Mouse (Mus musculus) limb, embryonic 10.5 days (tissue): ENCODE data around the gene Rbm4. TPM values are rescaled to one million over a fixed set of nuclear protein-coding genes. Genes with fewer than 3 reads are reported as not detected.
"Not testable (repeated sequence)": the region's sequence is repeated elsewhere in the genome, so short reads cannot be mapped to it uniquely, and the experiment has no call there.

ENCODE experiments used
- DNase-seq: peaks from one replicate; pipeline ENCODE4 v3.0.0-alpha.2; 2017; ENCODE audit warnings: low spot score
- H3K27ac ChIP-seq: fragments of 300-500 bp; sonication (generic); 2 replicates; pipeline ENCODE4 v1.5.1; 2016; ENCODE audit warnings: mild to moderate bottlenecking
- H3K27me3 ChIP-seq: fragments of 300-500 bp; sonication (generic); 2 replicates; pipeline ENCODE4 v1.6.1; 2016; ENCODE audit warnings: low read depth, mild to moderate bottlenecking; ENCODE audit not compliant: poor library complexity, severe bottlenecking
- H3K36me3 ChIP-seq: fragments of 300-500 bp; sonication (generic); 2 replicates; pipeline ENCODE4 v1.6.1; 2016; ENCODE audit warnings: mild to moderate bottlenecking, moderate library complexity
- H3K4me1 ChIP-seq: fragments of 300-500 bp; sonication (generic); 2 replicates; pipeline ENCODE4 v1.6.1; 2016
- H3K4me3 ChIP-seq: fragments of 300-500 bp; sonication (generic); 2 replicates; pipeline ENCODE4 v1.5.1; 2016; ENCODE audit warnings: mild to moderate bottlenecking, moderate library complexity
- H3K9me3 ChIP-seq: fragments of 300-500 bp; sonication (generic); replicated peaks from 2 replicates; pipeline ENCODE4 v1.6.1; 2016; ENCODE audit warnings: mild to moderate bottlenecking
- WGBS: fragments of 180-500 bp; shearing (Covaris S2); methylation state at CpG from one replicate; pipeline ENCODE4 v1.1.7; 2016; 5-methylcytosine and 5-hydroxymethylcytosine counted together
- polyA plus RNA-seq: library from polyadenylated mRNA; unstranded; fragments of >200 nt; fragmentation: Nextera tagmentation; extraction: Ambion mirVana; gene quantifications from 2 replicates; pipeline ENCODE4 v1.2.1, GENCODE M21; 2016

Gene Rbm4
- polyA plus RNA-seq, 1 experiment from 2014 or later, result 108 TPM

GRCm38 (mm10) chr19:4813015-4813414 lies 19.3 kb upstream of the Rbm4 start:
- Histone ChIP-seq H3K27ac (no peak overlapping the region), H3K36me3 (no peaks in the 10 kb centered on the region), H3K9me3 (no peaks in the 10 kb centered on the region; the same call in 1 of the 2 replicates), H3K27me3 (no peaks in the 10 kb centered on the region), H3K4me3 (no peak overlapping the region), H3K4me1 (peaks cover 17% of the 10 kb centered on the region)
- WGBS, result 80% methylated on average over 6 of the region's 6 CpGs
- no peak for DNase-seq

GRCm38 (mm10) chr19:4812334-4812949 lies 18.7 kb upstream of the Rbm4 start:
- not testable (repeated sequence) for DNase-seq, H3K27me3 ChIP-seq, H3K36me3 ChIP-seq, H3K9me3 ChIP-seq
- WGBS, result 77% methylated on average over 8 of the region's 8 CpGs
- H3K27ac ChIP-seq, result peak overlapping the region; percentile 92
- peaks cover 20% of the 10 kb centered on the region for H3K4me1 ChIP-seq
- peak overlapping the region; percentile 91 for H3K4me3 ChIP-seq

GRCm38 (mm10) chr19:4811909-4812242 lies 18.2 kb upstream of the Rbm4 start:
- Histone ChIP-seq H3K9me3 (no peaks in the 10 kb centered on the region; the same call in 1 of the 2 replicates), H3K27me3 (no peaks in the 10 kb centered on the region), H3K36me3 (peaks cover 3% of the 10 kb centered on the region), H3K4me1 (peaks cover 20% of the 10 kb centered on the region), H3K4me3 (peak overlapping the region; percentile 91), H3K27ac (peak overlapping the region; percentile 92)
- DNase-seq, result no peak
- 6% methylated on average over 12 of the region's 12 CpGs for WGBS

- WGBS, result under 1% methylated on average over 83 of the region's 83 CpGs
- H3K27ac ChIP-seq, result peak within 1 kb of the TSS; percentile 92
These were observed 17.6 kb upstream of the Rbm4 start, which contains the start of the genes Gm21992 and Rbm14 for GRCm38 (mm10) chr19:4811063-4811908. Gene Gm21992, minus strand, starts transcription at chr19:4811612. Gene Rbm14, minus strand, starts transcription at chr19:4811634.

GRCm38 (mm10) chr19:4810746-4811062 lies 17.0 kb upstream of the Rbm4 start:
- DNase-seq, result no peak
- Histone ChIP-seq H3K9me3 (no peaks in the 10 kb centered on the region; the same call in 1 of the 2 replicates), H3K27ac (peak overlapping the region; percentile 92), H3K4me1 (peaks cover 20% of the 10 kb centered on the region), H3K36me3 (peaks cover 9% of the 10 kb centered on the region), H3K4me3 (peak overlapping the region; percentile 91), H3K27me3 (no peaks in the 10 kb centered on the region)
- 0% methylated on average over 17 of the region's 17 CpGs for WGBS

More at GRCm38 (mm10) chr19:4811063-4811908, 17.6 kb upstream of the Rbm4 start, which contains the start of the genes Gm21992 and Rbm14:
- Histone ChIP-seq H3K27me3 (no peaks in the 10 kb centered on the region), H3K36me3 (peaks cover 8% of the 10 kb centered on the region), H3K4me3 (peak within 1 kb of the TSS; percentile 91), H3K9me3 (no peaks in the 10 kb centered on the region; the same call in 1 of the 2 replicates), H3K4me1 (peaks cover 20% of the 10 kb centered on the region)
- peak; percentile 97 for DNase-seq

GRCm38 (mm10) chr19:4810309-4810708 lies 16.6 kb upstream of the Rbm4 start:
- no peak for DNase-seq
- WGBS, result under 1% methylated on average over 14 of the region's 14 CpGs
- H3K27ac ChIP-seq, result peak overlapping the region; percentile 92
- no peaks in the 10 kb centered on the region for H3K27me3 ChIP-seq
- peaks cover 20% of the 10 kb centered on the region for H3K4me1 ChIP-seq
- peak overlapping the region; percentile 91 for H3K4me3 ChIP-seq
- no peaks in the 10 kb centered on the region for H3K9me3 ChIP-seq
- H3K36me3 ChIP-seq, result peaks cover 11% of the 10 kb centered on the region

- Histone ChIP-seq H3K36me3 (peaks cover 71% of the 10 kb centered on the region), H3K4me1 (peaks cover 5% of the 10 kb centered on the region; the same call in 1 of the 2 replicates), H3K9me3 (no peaks in the 10 kb centered on the region), H3K27me3 (no peaks in the 10 kb centered on the region), H3K4me3 (no peak overlapping the region; the same call in 1 of the 2 replicates), H3K27ac (no peak overlapping the region)
- DNase-seq, result no peak
- WGBS, result 87% methylated on average over 10 of the region's 10 CpGs
These were observed 9.6 kb upstream of the Rbm4 start for GRCm38 (mm10) chr19:4803283-4803682.

- no peaks in the 10 kb centered on the region for H3K27me3 ChIP-seq
- H3K9me3 ChIP-seq, result no peaks in the 10 kb centered on the region
- H3K4me1 ChIP-seq, result no peaks in the 10 kb centered on the region
- H3K4me3 ChIP-seq, result no peak overlapping the region; the same call in 1 of the 2 replicates
- no peak overlapping the region for H3K27ac ChIP-seq
- no peak for DNase-seq
- WGBS, result 95% methylated on average over 7 of the region's 7 CpGs
- H3K36me3 ChIP-seq, result peaks cover 76% of the 10 kb centered on the region
These were observed 9.0 kb upstream of the Rbm4 start for GRCm38 (mm10) chr19:4802691-4803091.

GRCm38 (mm10) chr19:4799083-4799482 lies 5.4 kb upstream of the Rbm4 start:
- WGBS, result 95% methylated on average over 5 of the region's 5 CpGs
- Histone ChIP-seq H3K27me3 (no peaks in the 10 kb centered on the region), H3K4me3 (no peak overlapping the region), H3K27ac (no peak overlapping the region), H3K36me3 (peaks cover 82% of the 10 kb centered on the region), H3K4me1 (peaks cover 10% of the 10 kb centered on the region), H3K9me3 (no peaks in the 10 kb centered on the region)
- DNase-seq, result no peak

GRCm38 (mm10) chr19:4797846-4798245 lies 4.1 kb upstream of the Rbm4 start:
- Histone ChIP-seq H3K4me3 (no peak overlapping the region), H3K4me1 (peaks cover 12% of the 10 kb centered on the region), H3K27me3 (no peaks in the 10 kb centered on the region), H3K9me3 (no peaks in the 10 kb centered on the region), H3K27ac (no peak overlapping the region), H3K36me3 (peaks cover 70% of the 10 kb centered on the region)
- WGBS, result 95% methylated on average over 2 of the region's 2 CpGs
- DNase-seq, result no peak

- Histone ChIP-seq H3K27ac (no peak overlapping the region), H3K9me3 (no peaks in the 10 kb centered on the region), H3K27me3 (no peaks in the 10 kb centered on the region), H3K4me3 (no peak overlapping the region), H3K4me1 (peaks cover 24% of the 10 kb centered on the region), H3K36me3 (peaks cover 67% of the 10 kb centered on the region)
- DNase-seq, result no peak
- WGBS, result 75% methylated on average over 1 of the region's 1 CpGs
These were observed 2.2 kb upstream of the Rbm4 start for GRCm38 (mm10) chr19:4795929-4796328.

GRCm38 (mm10) chr19:4793281-4793830 lies 345 bp downstream of the Rbm4 start:
- Histone ChIP-seq H3K9me3 (no peaks in the 10 kb centered on the region), H3K36me3 (peaks cover 67% of the 10 kb centered on the region), H3K27me3 (no peaks in the 10 kb centered on the region), H3K4me3 (peak overlapping the region; percentile 76), H3K4me1 (peaks cover 34% of the 10 kb centered on the region), H3K27ac (peak overlapping the region; percentile 89)
- no peak for DNase-seq
- WGBS, result 2% methylated on average over 16 of the region's 16 CpGs

GRCm38 (mm10) chr19:4786313-4786712 lies 7.4 kb downstream of the Rbm4 start:
- Histone ChIP-seq H3K36me3 (peaks cover 100% of the 10 kb centered on the region), H3K27me3 (no peaks in the 10 kb centered on the region), H3K27ac (no peak overlapping the region), H3K9me3 (no peaks in the 10 kb centered on the region), H3K4me3 (no peak overlapping the region), H3K4me1 (peaks cover 12% of the 10 kb centered on the region; the same call in 1 of the 2 replicates)
- WGBS, result 92% methylated on average over 2 of the region's 2 CpGs
- no peak for DNase-seq
